Mouse (Mus musculus) hindbrain, embryonic 16.5 days (tissue): ENCODE measurements at regions not wholly inside any gene's neighbourhood (a gene's known extent, or its start where the extent isn't known, plus 50 kb on each side); places are given as distances from the start of the nearest gene placed in this dataset.

Source experiments
- ATAC-seq: fragments of 200-750 bp; cut with Nextera tagmentation; 2 replicates; pipeline ENCODE4 v1.8.0; 2017; ENCODE audit warnings: moderate TSS enrichment, moderate library complexity
- H3K27ac ChIP-seq: fragments of 300-500 bp; sonication (generic); 2 replicates; pipeline ENCODE4 v1.5.1; 2014; ENCODE audit warnings: low read depth, mild to moderate bottlenecking, control low read depth, low read length, moderate library complexity
- H3K27me3 ChIP-seq: fragments of 300-500 bp; sonication (generic); replicated peaks from 2 replicates; pipeline ENCODE4 v1.6.1; 2014; ENCODE audit warnings: low read length; ENCODE audit not compliant: control insufficient read depth, insufficient read depth
- H3K36me3 ChIP-seq: fragments of 300-500 bp; sonication (generic); 2 replicates; pipeline ENCODE4 v1.6.1; 2014; ENCODE audit warnings: mild to moderate bottlenecking, low read length, moderate library complexity, mixed read lengths; ENCODE audit not compliant: control insufficient read depth, insufficient read depth
- H3K4me1 ChIP-seq: fragments of 300-500 bp; sonication (generic); 2 replicates; pipeline ENCODE4 v1.6.1; 2014; ENCODE audit warnings: low read depth, low read length; ENCODE audit not compliant: control insufficient read depth, insufficient read depth
- H3K4me2 ChIP-seq: fragments of 300-500 bp; sonication (generic); 2 replicates; pipeline ENCODE4 v1.6.1; 2014; ENCODE audit warnings: mild to moderate bottlenecking, low read length, control low read depth, moderate library complexity
- H3K4me3 ChIP-seq: fragments of 300-500 bp; sonication (generic); 2 replicates; pipeline ENCODE4 v1.5.1; 2014; ENCODE audit warnings: mild to moderate bottlenecking, low read length, control low read depth, moderate library complexity
- H3K9ac ChIP-seq: fragments of 300-500 bp; sonication (generic); 2 replicates; pipeline ENCODE4 v1.6.1; 2014; ENCODE audit warnings: low read depth, mild to moderate bottlenecking, control low read depth, low read length, moderate library complexity
- H3K9me3 ChIP-seq: fragments of 300-500 bp; sonication (generic); 2 replicates; pipeline ENCODE4 v1.6.1; 2014; ENCODE audit warnings: mild to moderate bottlenecking, low read length, moderate library complexity; ENCODE audit not compliant: control insufficient read depth
- WGBS: fragments of 180-500 bp; shearing (Covaris S2); extraction: QIAGEN DNeasy Blood & Tissue Kit; methylation state at CpG from one replicate; pipeline ENCODE4 v1.1.7; 2014; 5-methylcytosine and 5-hydroxymethylcytosine counted together

GRCm38 (mm10) chr4:98181185-98182052 is 201.7 kb downstream of the Tm2d1 start:
- H3K4me3 ChIP-seq, result no peak overlapping the region
- H3K9ac ChIP-seq, result no peak overlapping the region
- ATAC-seq, result peak; percentile 37
- H3K4me2 ChIP-seq, result no peak overlapping the region
- no peaks in the 10 kb centered on the region for H3K9me3 ChIP-seq
- no peak overlapping the region for H3K27ac ChIP-seq
- H3K27me3 ChIP-seq, result no peaks in the 10 kb centered on the region
- H3K36me3 ChIP-seq, result no peaks in the 10 kb centered on the region
- H3K4me1 ChIP-seq, result peaks cover 5% of the 10 kb centered on the region; the same call in 1 of the 2 replicates
- WGBS, result 65% methylated on average over 12 of the region's 12 CpGs

- Histone ChIP-seq H3K27me3 (no peaks in the 10 kb centered on the region), H3K4me3 (no peak overlapping the region), H3K4me1 (peaks cover 5% of the 10 kb centered on the region; the same call in 1 of the 2 replicates), H3K27ac (no peak overlapping the region), H3K9ac (no peak overlapping the region), H3K4me2 (peak overlapping the region; percentile 12), H3K36me3 (no peaks in the 10 kb centered on the region), H3K9me3 (no peaks in the 10 kb centered on the region)
- ATAC-seq, result peak; percentile 60; the same call in 1 of the 2 replicates
- WGBS, result 36% methylated on average over 10 of the region's 10 CpGs
These were observed 202.8 kb downstream of the Tm2d1 start for GRCm38 (mm10) chr4:98180336-98180735.
